Mouse (Mus musculus) granulocyte monocyte progenitor cell, adult 5-6 weeks (primary cell): ENCODE data around the gene Hibadh. TPM values are rescaled to one million over a fixed set of nuclear protein-coding genes. Genes with fewer than 3 reads are reported as not detected.

ENCODE experiments used
- ATAC-seq: replicated peaks from 2 replicates; pipeline ENCODE4 v1.8.0; 2016; ENCODE audit warnings: mild to moderate bottlenecking, moderate TSS enrichment, inconsistent platforms; ENCODE audit not compliant: poor library complexity, severe bottlenecking
- total RNA-seq, 2 experiments: library from RNA; stranded (forward) in 1 of 2; stranded (reverse) in 1 of 2; fragments of 200-712, 200-1000 nt in 1 of 2; fragments of >200 nt in 1 of 2; fragmentation: Nextera tagmentation in 1 of 2; gene quantifications; 2 replicates each; pipeline ENCODE4 v1.2.3; 2014 to 2017

The Hibadh gene
- total RNA-seq, 2 experiments from 2014 or later, result 54.5 to 70.8 TPM

GRCm38 (mm10) chr6:52578322-52578721 lies 61.9 kb downstream of the Hibadh start:
- no peak for ATAC-seq

GRCm38 (mm10) chr6:52577270-52577669 lies 62.9 kb downstream of the Hibadh start:
- ATAC-seq, result peak; percentile 52; the same call in 1 of the 2 replicates

- no peak for ATAC-seq
Measured at GRCm38 (mm10) chr6:52568706-52569105, 71.5 kb downstream of the Hibadh start.

GRCm38 (mm10) chr6:52567327-52568299 lies 72.6 kb downstream of the Hibadh start:
- ATAC-seq, result no peak

GRCm38 (mm10) chr6:52565210-52565609 lies 75.0 kb downstream of the Hibadh start:
- no peak for ATAC-seq

GRCm38 (mm10) chr6:52562994-52563393 lies 77.2 kb downstream of the Hibadh start:
- ATAC-seq, result no peak

- no peak for ATAC-seq
Measured at GRCm38 (mm10) chr6:52559041-52559440, 81.1 kb downstream of the Hibadh start.

GRCm38 (mm10) chr6:52544376-52544775 lies 95.8 kb downstream of the Hibadh start:
- ATAC-seq, result peak; percentile 48; the same call in 1 of the 2 replicates

- ATAC-seq, result no peak
Measured at GRCm38 (mm10) chr6:52542464-52542863, 97.7 kb downstream of the Hibadh start.

- no peak for ATAC-seq
Measured at GRCm38 (mm10) chr6:52539911-52540310, 100.3 kb downstream of the Hibadh start.

GRCm38 (mm10) chr6:52535072-52535704 lies 105.0 kb downstream of the Hibadh start:
- no peak for ATAC-seq

GRCm38 (mm10) chr6:52532144-52532492 lies 108.1 kb downstream of the Hibadh start:
- ATAC-seq, result no peak

- no peak for ATAC-seq
Measured at GRCm38 (mm10) chr6:52531366-52532143, 108.6 kb downstream of the Hibadh start.

GRCm38 (mm10) chr6:52530861-52531260 lies 109.3 kb downstream of the Hibadh start:
- no peak for ATAC-seq

GRCm38 (mm10) chr6:52524226-52524625 lies 116.0 kb downstream of the Hibadh start:
- no peak for ATAC-seq

GRCm38 (mm10) chr6:52518704-52519103 lies 121.5 kb downstream of the Hibadh start:
- ATAC-seq, result no peak

GRCm38 (mm10) chr6:52517272-52517671 lies 122.9 kb downstream of the Hibadh start:
- no peak for ATAC-seq

- no peak for ATAC-seq
Measured at GRCm38 (mm10) chr6:52513876-52514405, 126.2 kb downstream of the Hibadh start.

- ATAC-seq, result no peak
Measured at GRCm38 (mm10) chr6:52508789-52509188, 131.4 kb downstream of the Hibadh start.

GRCm38 (mm10) chr6:52507946-52508345 lies 132.2 kb downstream of the Hibadh start:
- no peak for ATAC-seq
